Mouse (Mus musculus) ES-Bruce4 (cell line): Measurements from ENCODE around the gene Baiap2l1.
A peak's percentile ranks its signal among the peaks of the same experiment; 100 is the strongest.

Source experiments
- CTCF ChIP-seq: IDR thresholded peaks from one replicate; pipeline ENCODE4 v1.8.1; 2011; ENCODE audit warnings: low read depth, low read length
- EP300 ChIP-seq: IDR thresholded peaks from 2 replicates; pipeline ENCODE4 v1.6.1; 2011; ENCODE audit warnings: low read depth, low read length; ENCODE audit not compliant: insufficient read depth
- POLR2A ChIP-seq: IDR thresholded peaks from one replicate; pipeline ENCODE4 v1.8.1; 2011; ENCODE audit warnings: low read length; ENCODE audit not compliant: insufficient read depth

- TF ChIP-seq EP300 (peak; percentile 93), CTCF (no peak), POLR2A (no peak)
Observed at GRCm38 (mm10) chr5:144370986-144371385, 13.1 kb upstream of the Baiap2l1 start.
